Mouse (Mus musculus) kidney, postnatal 36 days (tissue): Measurements from ENCODE around the gene Sema4b.

Source experiments
- DNase-seq, 2 experiments: peaks; one replicate each; pipeline ENCODE4 v3.0.0; 2021 to 2022; ENCODE audit warnings: mixed read lengths in 2 of 2

Sema4b gene

DNA sequence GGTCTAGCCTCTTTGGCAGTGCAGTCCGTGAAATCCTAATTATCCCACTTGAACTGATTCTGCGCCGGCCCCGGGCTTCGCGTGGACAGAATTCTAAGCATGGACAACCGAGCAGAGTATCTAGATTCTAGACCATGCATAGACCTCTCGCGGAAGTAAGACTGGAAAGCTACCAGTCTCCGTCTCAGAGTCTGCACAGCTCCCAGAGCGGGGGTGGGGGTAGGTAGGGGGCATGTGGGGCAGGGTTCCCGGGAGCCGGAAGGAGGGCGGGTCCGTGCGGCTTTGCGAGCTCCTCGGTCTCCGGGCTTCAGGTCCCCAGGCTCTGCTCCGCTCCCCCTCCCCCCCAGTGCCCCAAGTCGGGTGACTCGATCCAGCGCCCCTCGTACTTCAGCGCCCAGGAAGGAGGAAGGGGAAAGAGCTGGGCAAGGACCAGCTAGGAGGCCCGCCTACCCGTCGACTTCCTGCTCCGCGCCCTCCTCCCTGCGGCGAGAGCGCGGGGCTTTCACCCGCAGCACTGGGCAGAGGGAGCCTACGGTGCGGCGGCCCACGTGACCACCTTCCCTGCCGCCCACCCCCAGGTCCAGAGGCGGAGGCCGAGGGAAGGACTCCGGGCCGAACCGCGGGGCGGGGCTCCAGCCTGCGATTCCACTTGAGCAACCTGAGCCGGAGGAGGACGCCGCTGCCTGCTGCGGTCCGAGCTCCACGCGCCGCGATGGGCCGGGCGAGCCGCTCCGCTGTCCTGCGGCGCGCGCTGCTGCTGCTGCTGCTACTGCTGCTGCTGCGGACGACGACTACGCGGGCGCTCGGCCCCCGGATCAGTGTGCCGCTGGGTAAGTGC lies 11.5 kb downstream of the Sema4b start:
- DNase-seq = peak; percentile 90 to 91

DNA sequence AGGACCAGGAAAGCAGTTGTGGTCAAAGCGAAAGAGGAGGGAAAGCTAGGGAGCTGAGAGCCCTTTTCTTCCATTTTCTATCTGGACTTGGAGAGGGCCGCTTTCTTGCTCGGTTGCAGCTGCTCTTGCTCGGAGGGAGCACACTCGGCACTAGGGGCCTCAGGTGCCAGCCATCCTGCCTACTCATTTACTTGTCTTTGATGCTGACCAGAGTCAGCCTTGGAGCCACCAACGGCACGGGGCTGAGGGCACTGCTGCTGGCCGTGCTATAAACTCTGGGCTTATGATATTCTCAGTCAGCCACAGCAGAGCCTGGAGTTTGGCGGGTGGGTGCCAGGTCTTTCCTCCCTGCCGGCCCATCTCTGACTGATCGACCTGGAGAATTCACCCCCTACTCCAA lies 12.2 kb downstream of the Sema4b start:
- no peak for DNase-seq

- DNase-seq = no peak
Observed at GRCm38 (mm10) chr7:80199286-80199685, 12.6 kb downstream of the Sema4b start.

- DNase-seq = no peak
Observed at GRCm38 (mm10) chr7:80199851-80200587, 13.4 kb downstream of the Sema4b start.

GRCm38 (mm10) chr7:80200588-80200945 lies 13.9 kb downstream of the Sema4b start:
- DNase-seq = no peak

GRCm38 (mm10) chr7:80200963-80201539 lies 14.4 kb downstream of the Sema4b start:
- no peak for DNase-seq

- peak; percentile 54 to 60 for DNase-seq
Observed at GRCm38 (mm10) chr7:80201888-80202540, 15.4 kb downstream of the Sema4b start.

DNA sequence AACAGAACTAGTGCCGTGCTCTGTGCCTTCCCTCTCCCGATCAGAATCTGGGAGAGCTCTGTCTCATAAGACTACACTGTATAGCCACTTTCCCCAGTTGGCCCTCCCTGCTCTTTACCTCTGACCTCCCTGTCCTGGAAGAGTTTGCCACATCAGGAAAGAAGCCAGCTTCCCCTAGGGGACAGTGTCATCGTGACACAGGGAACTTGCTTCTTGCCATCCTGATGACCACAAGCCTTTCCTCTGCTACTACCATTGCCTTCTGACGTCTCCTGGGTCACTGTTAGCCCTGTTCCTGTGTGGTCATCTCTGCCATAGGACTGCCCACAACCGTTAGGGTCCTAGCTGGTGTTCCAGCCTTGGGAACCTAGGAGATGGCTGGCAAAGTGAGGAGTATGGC lies 16.3 kb downstream of the Sema4b start:
- DNase-seq = no peak

GRCm38 (mm10) chr7:80203638-80204096 lies 17.0 kb downstream of the Sema4b start:
- no peak for DNase-seq

DNA sequence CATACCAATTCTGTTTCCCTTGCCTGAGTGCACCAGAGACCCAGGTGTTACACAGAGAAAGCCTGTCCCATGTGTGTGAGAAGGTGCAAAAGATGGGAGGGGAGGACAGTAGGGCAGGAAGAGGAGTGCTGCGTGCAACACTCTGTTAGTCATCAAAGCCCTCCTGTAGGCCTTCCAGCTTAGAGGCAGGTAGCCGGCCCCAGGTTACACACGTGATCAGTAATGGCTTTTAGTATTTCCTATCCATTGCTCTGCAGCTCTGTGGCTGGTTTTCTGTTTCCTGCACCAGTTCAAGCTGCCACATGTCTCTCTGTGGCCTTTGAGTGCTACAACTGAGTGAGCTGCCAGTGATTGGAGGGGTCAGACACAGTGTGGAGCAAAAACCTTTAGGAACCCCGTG lies 17.7 kb downstream of the Sema4b start:
- no peak for DNase-seq

GRCm38 (mm10) chr7:80204961-80205360 lies 18.3 kb downstream of the Sema4b start:
- DNase-seq = no peak

DNA sequence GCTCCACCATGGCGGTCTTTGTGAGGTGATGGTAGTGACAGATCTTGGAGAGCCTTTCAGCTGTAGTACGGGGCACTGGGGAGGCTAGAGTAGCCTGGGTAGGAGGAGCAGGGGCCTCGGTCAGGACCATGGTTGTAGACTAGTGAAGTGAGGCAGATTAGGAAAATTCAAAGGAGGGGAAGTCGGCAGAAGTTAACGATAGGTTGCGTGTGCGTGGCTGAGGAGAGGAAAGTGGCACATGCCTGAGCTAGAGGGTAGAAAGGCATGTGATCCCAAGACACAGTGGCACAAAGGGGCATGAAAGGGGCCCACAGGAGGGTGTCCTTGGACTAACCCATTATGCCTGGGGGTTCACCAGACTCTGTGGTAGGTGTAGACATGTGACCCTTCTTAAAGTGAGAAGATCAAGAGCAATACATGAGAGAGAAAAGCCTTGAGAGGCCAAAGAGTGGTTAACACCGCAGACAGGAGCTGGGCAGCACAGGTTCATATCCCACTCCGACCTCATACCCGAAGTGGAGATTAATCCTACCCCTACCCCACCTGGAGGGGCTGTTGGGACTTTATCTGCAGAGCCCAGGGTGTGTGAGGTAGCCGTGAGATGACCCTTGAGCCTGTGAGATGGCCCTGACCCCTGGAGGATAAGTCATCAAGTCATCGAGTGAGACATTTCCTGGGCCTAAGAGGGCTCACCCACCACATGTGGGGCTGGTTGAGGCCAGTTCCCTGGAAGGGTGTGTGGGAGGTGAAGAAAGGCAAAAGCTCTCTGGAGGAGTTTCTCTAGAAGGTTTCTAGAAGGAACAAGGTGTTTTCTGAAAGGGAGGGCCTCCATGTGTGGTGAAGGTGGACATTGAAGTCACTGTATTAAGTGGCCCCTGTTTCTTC lies 19.3 kb downstream of the Sema4b start:
- no peak for DNase-seq

DNA sequence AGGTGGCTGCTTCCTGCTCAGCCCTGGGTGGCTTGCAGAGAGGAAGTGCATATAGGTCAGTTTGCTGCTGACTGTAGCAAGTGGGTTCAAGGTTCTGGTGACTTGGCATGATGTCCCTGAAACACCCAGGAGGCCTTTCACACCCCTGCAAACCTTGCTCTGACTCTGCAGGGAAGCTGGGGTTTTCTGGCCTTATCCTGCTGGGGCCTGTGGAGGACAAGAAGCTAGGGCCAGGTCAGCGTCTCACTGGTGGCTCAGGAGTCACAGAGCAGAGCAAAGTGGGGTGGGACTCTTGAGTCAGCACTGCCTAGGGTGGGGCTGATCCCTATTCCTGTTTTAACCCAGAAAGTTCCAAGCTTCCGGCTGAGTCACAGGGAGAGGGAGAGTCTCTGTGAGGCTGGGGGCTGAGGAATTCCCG lies 20.7 kb downstream of the Sema4b start:
- DNase-seq = peak; percentile 72 to 84

GRCm38 (mm10) chr7:80208026-80208642 lies 21.5 kb downstream of the Sema4b start:
- DNase-seq = peak in 1 of 2 experiments; percentile 64

- peak; percentile 65 to 70 for DNase-seq
Observed at GRCm38 (mm10) chr7:80208738-80209430, 22.2 kb downstream of the Sema4b start.

- DNase-seq = no peak
Observed at GRCm38 (mm10) chr7:80209669-80210068, 23.0 kb downstream of the Sema4b start.

DNA sequence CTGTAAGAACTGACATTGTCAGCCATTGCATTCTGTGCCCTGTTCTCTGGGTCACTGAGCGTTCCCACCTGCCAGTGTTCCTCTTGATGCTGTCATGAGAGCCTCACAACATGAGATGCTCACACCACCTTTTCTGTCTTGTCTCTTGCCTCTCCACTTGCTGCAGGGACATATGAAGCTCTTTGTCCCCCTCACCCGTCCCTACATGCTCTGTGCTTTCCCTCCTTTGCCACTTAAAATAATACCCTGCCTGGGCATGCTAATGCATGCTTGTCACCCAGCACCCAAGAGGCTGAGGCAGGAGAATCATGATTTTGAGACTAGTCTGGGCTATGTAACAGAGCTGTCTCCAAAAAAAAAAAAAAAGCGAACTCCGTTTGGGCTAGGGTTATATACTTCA lies 24.3 kb downstream of the Sema4b start:
- no peak for DNase-seq

DNA sequence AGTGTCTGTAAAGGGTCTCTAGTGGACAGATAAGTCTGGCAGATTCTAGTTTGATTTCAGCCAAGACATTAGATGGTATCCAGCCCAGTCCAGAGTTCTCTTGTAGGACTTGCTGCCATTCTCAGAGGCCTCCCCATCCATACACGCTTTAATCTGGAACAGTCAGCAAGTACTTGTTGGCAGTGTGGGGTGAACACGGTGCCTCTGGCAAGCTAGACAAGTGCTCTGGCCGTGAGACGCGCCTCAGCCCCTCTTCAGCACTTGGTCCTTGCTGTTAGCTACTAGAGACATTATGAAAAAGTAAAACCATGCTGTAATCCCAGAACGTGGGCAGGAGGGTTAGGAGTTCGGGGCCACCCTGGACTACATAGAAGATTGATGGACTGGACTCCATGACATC lies 27.0 kb downstream of the Sema4b start:
- no peak for DNase-seq

DNA sequence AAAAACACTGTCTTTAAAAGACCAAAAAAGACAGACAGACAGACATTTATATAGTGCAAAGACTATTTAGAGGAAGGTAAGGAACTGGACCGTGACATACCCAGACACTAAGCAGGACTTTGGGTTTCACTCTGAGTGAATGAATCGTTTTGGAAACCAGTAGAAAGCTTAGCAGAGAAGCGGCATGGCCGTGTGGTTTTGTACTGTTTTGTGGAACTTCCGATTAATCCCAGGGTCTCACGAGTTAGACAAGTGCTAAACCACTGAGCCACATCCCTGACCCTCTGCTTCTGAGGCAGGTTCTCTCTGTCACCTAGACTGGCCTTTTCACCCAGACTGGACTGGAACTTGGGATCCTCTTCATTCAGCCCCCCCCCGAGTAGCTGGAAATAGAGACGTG lies 27.8 kb downstream of the Sema4b start:
- no peak for DNase-seq

DNA sequence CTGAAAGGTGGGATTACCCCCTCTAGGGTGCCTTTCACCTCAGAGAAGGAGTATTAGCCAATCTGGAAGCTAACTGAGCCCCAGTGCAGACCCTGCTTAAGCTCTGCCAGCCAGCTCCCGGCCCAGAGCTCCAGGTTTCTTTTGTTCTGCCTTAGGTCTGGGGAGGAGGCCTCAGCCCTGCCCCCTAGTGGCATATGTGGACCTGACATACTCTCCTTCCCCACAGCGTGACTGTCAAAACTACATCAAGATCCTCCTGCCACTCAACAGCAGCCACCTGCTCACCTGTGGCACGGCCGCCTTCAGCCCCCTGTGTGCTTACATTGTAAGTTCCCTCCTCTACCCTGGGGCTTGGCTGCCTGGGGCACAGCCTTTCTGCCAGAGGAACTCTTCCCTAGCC lies 28.8 kb downstream of the Sema4b start:
- DNase-seq = peak; percentile 73 to 89

DNA sequence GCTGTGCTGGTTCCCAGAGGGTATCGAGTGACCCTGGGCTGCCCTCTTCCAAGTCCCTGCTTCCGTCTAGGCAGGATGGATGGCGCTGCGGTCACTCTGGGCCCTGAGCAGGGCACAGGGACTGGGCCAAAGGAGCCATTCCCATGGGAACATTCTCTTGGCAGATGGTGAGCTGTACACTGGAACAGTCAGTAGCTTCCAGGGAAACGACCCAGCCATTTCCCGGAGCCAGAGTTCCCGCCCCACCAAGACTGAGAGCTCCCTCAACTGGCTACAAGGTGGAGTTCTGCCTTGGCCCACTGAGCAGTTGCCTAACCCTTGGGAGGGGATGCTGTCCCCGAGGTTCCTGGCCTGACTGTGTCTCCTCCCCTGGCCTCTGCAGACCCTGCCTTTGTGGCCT lies 29.9 kb downstream of the Sema4b start:
- peak; percentile 60 to 74 for DNase-seq
